Mouse (Mus musculus) C2C12 (cell line): Measurements from ENCODE around the gene Myadm. TPM values are rescaled to one million over a fixed set of nuclear protein-coding genes. Genes with fewer than 3 reads are reported as not detected.

Source experiments
- H3K27me3 ChIP-seq: one replicate; pipeline ENCODE4 v1.6.1; 2011; ENCODE audit not compliant: control insufficient read depth, insufficient read depth, insufficient read length
- H3K36me3 ChIP-seq: one replicate; pipeline ENCODE4 v1.6.1; 2011; ENCODE audit not compliant: control insufficient read depth, insufficient read depth
- H3K4me3 ChIP-seq: one replicate; pipeline ENCODE4 v1.5.1; 2011; ENCODE audit warnings: mild to moderate bottlenecking, control low read depth; ENCODE audit not compliant: poor library complexity, insufficient read depth, severe bottlenecking
- H3K79me2 ChIP-seq: one replicate; pipeline ENCODE4 v1.6.1; 2011; ENCODE audit not compliant: control insufficient read depth, insufficient read depth
- H3K79me3 ChIP-seq: one replicate; pipeline ENCODE4 v1.6.1; 2011; ENCODE audit warnings: low read depth, control low read depth
- H3ac ChIP-seq: one replicate; pipeline ENCODE3; 2011; ENCODE audit warnings: low read depth; ENCODE audit not compliant: control insufficient read depth, insufficient read length
- CEBPB ChIP-seq: IDR thresholded peaks from one replicate; pipeline ENCODE4 v1.6.1; 2011; ENCODE audit warnings: low read depth, mild to moderate bottlenecking, control low read depth, moderate library complexity
- CTCF ChIP-seq: IDR thresholded peaks from one replicate; pipeline ENCODE4 v1.5.1; 2011; ENCODE audit not compliant: control insufficient read depth, insufficient read depth, insufficient read length
- FOSL1 ChIP-seq: IDR thresholded peaks from one replicate; pipeline ENCODE4 v1.8.0; 2011; ENCODE audit warnings: mild to moderate bottlenecking, low read length; ENCODE audit not compliant: poor library complexity, insufficient read depth, severe bottlenecking
- MAX ChIP-seq: IDR thresholded peaks from one replicate; pipeline ENCODE4 v1.6.1; 2011; ENCODE audit warnings: mild to moderate bottlenecking, control low read depth
- MYOD1 ChIP-seq: IDR thresholded peaks from one replicate; pipeline ENCODE4 v1.6.1; 2011; ENCODE audit warnings: low read depth; ENCODE audit not compliant: control insufficient read depth, insufficient read length
- MYOG ChIP-seq: IDR thresholded peaks from one replicate; pipeline ENCODE4 v1.6.1; 2011; ENCODE audit not compliant: control insufficient read depth, insufficient read length; ENCODE audit errors: extremely low read depth
- USF1 ChIP-seq: IDR thresholded peaks from one replicate; pipeline ENCODE4 v1.6.1; 2011; ENCODE audit warnings: low read depth, mild to moderate bottlenecking, control low read depth, moderate library complexity
- polyA plus RNA-seq: library from polyadenylated mRNA; unstranded; fragments of >200 nt; fragmentation: generic; extraction: Trizol; gene quantifications from one replicate; pipeline ENCODE4 v1.2.1, GENCODE M21; 2012; ENCODE audit warnings: missing spikeins

Gene Myadm
- polyA plus RNA-seq, 1 experiment, result 157 TPM

GRCm38 (mm10) chr7:3296711-3297110 lies 7.8 kb downstream of the Myadm start:
- no peak overlapping the region for H3ac ChIP-seq
- TF ChIP-seq USF1, result no peak
- TF ChIP-seq CTCF, result no peak
- TF ChIP-seq MYOG, result no peak
- no peak for TF ChIP-seq CEBPB
- no peak for TF ChIP-seq MAX
- TF ChIP-seq FOSL1, result no peak
- no peak for TF ChIP-seq MYOD1
- no peak overlapping the region for H3K4me3 ChIP-seq
- no peaks in the 10 kb centered on the region for H3K27me3 ChIP-seq
- H3K79me2 ChIP-seq, result peaks cover 66% of the 10 kb centered on the region
- peaks cover 71% of the 10 kb centered on the region for H3K36me3 ChIP-seq
- peaks cover 54% of the 10 kb centered on the region for H3K79me3 ChIP-seq

DNA sequence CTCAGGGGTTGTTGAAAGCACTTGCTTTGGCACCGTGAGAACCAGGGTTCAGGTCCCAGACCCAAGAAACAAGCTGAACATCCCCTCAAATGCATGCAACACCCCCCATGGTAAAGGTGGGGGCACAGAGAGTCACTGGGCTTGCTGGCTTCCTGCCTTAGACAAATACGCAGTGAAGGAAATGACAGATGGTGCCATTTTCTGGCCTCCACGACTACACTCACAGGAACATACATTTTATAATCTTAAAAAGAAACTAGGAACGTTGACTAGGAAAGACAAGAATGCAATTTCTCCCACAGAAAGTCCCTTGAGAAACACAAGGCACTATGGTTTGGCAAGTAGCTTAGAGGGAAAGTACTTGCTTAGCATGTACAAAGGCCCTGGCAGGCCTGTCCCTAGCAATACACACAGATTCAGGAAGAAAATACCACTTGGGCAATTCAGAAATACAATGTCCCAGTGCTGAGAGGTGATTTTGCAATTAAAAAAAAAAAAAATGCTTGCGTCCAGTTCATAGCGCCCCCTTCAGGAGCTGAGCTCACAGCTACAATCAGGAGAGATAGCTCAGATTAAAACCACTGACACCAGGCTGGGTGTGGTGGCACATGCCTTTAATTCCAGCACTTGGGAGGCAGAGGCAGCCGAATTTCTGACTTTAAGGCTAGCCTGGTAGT lies 11.2 kb downstream of the Myadm start:
- peaks cover 26% of the 10 kb centered on the region for H3K79me3 ChIP-seq
- peaks cover 34% of the 10 kb centered on the region for H3K79me2 ChIP-seq
- H3K4me3 ChIP-seq, result no peak overlapping the region
- TF ChIP-seq MAX, result no peak
- TF ChIP-seq CTCF, result peak; percentile 25
- H3K27me3 ChIP-seq, result no peaks in the 10 kb centered on the region
- H3K36me3 ChIP-seq, result peaks cover 54% of the 10 kb centered on the region
- no peak overlapping the region for H3ac ChIP-seq

GRCm38 (mm10) chr7:3300891-3301627 lies 12.2 kb downstream of the Myadm start:
- Histone ChIP-seq H3K4me3 (no peak overlapping the region), H3K79me2 (peaks cover 24% of the 10 kb centered on the region), H3K79me3 (peaks cover 16% of the 10 kb centered on the region), H3ac (no peak overlapping the region), H3K27me3 (no peaks in the 10 kb centered on the region), H3K36me3 (peaks cover 47% of the 10 kb centered on the region)
- no peak for TF ChIP-seq USF1
- no peak for TF ChIP-seq CTCF
- no peak for TF ChIP-seq MYOD1
- TF ChIP-seq MYOG, result no peak
- TF ChIP-seq CEBPB, result no peak
- no peak for TF ChIP-seq MAX
- TF ChIP-seq FOSL1, result no peak

DNA sequence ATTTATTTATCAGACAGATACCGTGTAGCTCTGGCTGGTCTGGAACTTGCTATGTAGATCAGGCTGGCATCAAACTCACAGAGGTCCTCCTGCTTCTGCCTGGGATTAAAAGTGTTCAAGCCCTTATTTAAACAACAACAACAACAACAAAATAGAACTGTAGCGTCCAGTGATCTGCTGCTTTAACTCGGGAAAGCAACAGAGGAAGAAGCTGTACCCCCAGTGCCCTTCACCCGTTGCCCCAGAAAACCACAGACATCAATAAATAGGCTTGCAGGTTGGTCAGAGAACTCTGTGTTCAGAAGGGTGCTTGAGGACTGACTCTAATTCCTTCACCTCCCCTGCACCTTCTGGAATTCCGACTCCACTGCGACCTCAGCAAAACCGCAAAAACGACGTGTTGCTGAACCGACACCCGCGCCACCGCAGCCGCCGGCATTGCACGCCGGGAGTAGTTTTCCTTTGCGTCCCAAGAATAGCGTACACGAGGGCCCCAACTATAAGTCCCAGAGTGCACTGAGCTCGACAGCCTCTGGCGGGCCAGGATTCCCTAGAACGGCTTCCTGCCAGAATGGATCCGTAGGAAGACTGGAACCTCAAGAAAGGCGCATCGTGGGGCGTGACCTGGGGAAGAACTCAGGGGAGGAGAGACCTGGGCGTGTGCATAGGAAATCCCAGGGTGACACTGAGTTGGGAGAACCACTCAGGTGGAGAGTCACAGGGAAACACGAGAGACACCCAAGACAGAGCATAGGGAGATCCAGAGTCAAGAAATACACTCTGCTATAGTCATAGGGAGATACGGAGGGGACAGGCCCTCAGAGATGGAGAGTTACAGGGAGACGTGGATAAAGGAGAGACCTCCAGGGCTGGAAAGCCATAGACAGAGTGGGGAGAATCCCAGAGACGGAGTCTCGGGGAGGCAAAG lies 13.0 kb downstream of the Myadm start:
- Histone ChIP-seq H3ac (no peak overlapping the region), H3K79me2 (peaks cover 16% of the 10 kb centered on the region), H3K4me3 (no peak overlapping the region), H3K79me3 (peaks cover 8% of the 10 kb centered on the region), H3K27me3 (no peaks in the 10 kb centered on the region), H3K36me3 (peaks cover 39% of the 10 kb centered on the region)
- no peak for TF ChIP-seq MYOG

GRCm38 (mm10) chr7:3302556-3303275 lies 13.8 kb downstream of the Myadm start:
- peaks cover under 1% of the 10 kb centered on the region for H3K79me3 ChIP-seq
- peaks cover 9% of the 10 kb centered on the region for H3K79me2 ChIP-seq
- no peak overlapping the region for H3K4me3 ChIP-seq
- no peaks in the 10 kb centered on the region for H3K27me3 ChIP-seq
- H3K36me3 ChIP-seq, result peaks cover 30% of the 10 kb centered on the region
- no peak for TF ChIP-seq MYOD1
- TF ChIP-seq CTCF, result no peak
- TF ChIP-seq FOSL1, result no peak
- no peak for TF ChIP-seq MYOG
- no peak for TF ChIP-seq MAX
- no peak for TF ChIP-seq CEBPB
- TF ChIP-seq USF1, result no peak
- no peak overlapping the region for H3ac ChIP-seq
